Mouse (Mus musculus): ENCODE measurements around the gene Bcam. TPM values are rescaled to one million over a fixed set of nuclear protein-coding genes. Genes with fewer than 3 reads are reported as not detected.
A peak's percentile ranks its signal among the peaks of the same experiment; 100 is the strongest.

Gene Bcam
- total and polyA plus RNA-seq, 3 experiments = 190 to 240 (median 214) TPM

- H3K4me1 ChIP-seq (ENCODE audit: control insufficient read depth, insufficient read depth, low read length) = peaks cover 2% of the 10 kb centered on the region
- intact Hi-C loops (cut with DNase I) = no loop called here
- no peak overlapping the region for H3K27ac ChIP-seq
- no peaks in the 10 kb centered on the region for H3K79me2 ChIP-seq (replicated peaks; ENCODE audit: control insufficient read depth, insufficient read depth, low read length)
- no peak for TF ChIP-seq CTCF (IDR thresholded peaks at IDR 0.05)
- no peak for TF ChIP-seq POLR2A (IDR thresholded peaks at IDR 0.05; ENCODE audit: insufficient read depth, low read depth, low read length)
- no peak for TF ChIP-seq EP300 (IDR thresholded peaks at IDR 0.05; ENCODE audit: insufficient read depth, low read depth, low read length)
- WGBS = 71% methylated on average over 2 of the region's 2 CpGs
- H3K36me3 ChIP-seq (ENCODE audit: control insufficient read depth, insufficient read depth, low read length) = no peaks in the 10 kb centered on the region
- H3K9ac ChIP-seq (ENCODE audit: low read depth, low read length) = no peak overlapping the region
- no peak overlapping the region for H3K4me3 ChIP-seq
- H3K27me3 ChIP-seq (ENCODE audit: control insufficient read depth, insufficient read depth, low read length) = no peaks in the 10 kb centered on the region
- DNase-seq = no peak
Observed at GRCm38 (mm10) chr7:19716822-19717221, 54.0 kb downstream of the Bcam start.

GRCm38 (mm10) chr7:19716055-19716682 lies 54.6 kb downstream of the Bcam start:
- no peak for TF ChIP-seq CTCF (IDR thresholded peaks at IDR 0.05)
- TF ChIP-seq EP300 (IDR thresholded peaks at IDR 0.05; ENCODE audit: insufficient read depth, low read depth, low read length) = peak; percentile 29; the same call in 1 of the 2 replicates
- no peak for TF ChIP-seq POLR2A (IDR thresholded peaks at IDR 0.05; ENCODE audit: insufficient read depth, low read depth, low read length)
- H3K4me3 ChIP-seq = peak overlapping the region; percentile 64
- intact Hi-C loops (cut with DNase I) = no loop called here
- H3K27me3 ChIP-seq (ENCODE audit: control insufficient read depth, insufficient read depth, low read length) = no peaks in the 10 kb centered on the region
- H3K36me3 ChIP-seq (ENCODE audit: control insufficient read depth, insufficient read depth, low read length) = no peaks in the 10 kb centered on the region
- peaks cover 2% of the 10 kb centered on the region for H3K4me1 ChIP-seq (ENCODE audit: control insufficient read depth, insufficient read depth, low read length)
- H3K79me2 ChIP-seq (replicated peaks; ENCODE audit: control insufficient read depth, insufficient read depth, low read length) = no peaks in the 10 kb centered on the region
- peak overlapping the region; percentile 91 for H3K27ac ChIP-seq
- H3K9ac ChIP-seq (ENCODE audit: low read depth, low read length) = peak overlapping the region; percentile 7; the same call in 1 of the 2 replicates
- 4% methylated on average over 18 of the region's 18 CpGs for WGBS
- no peak for DNase-seq

GRCm38 (mm10) chr7:19715239-19716054 lies 55.4 kb downstream of the Bcam start, which contains the start of gene Tomm40:
Gene Tomm40, minus strand, starts transcription at chr7:19715438.
- TF ChIP-seq CTCF (IDR thresholded peaks at IDR 0.05) (no peak), POLR2A (IDR thresholded peaks at IDR 0.05; ENCODE audit: insufficient read depth, low read depth, low read length) (peak; percentile 71)
- intact Hi-C loops (cut with DNase I) = loop anchor here (1.0 kb wide), 1 partner anchor 34 kb away; no protein-coding TSS in a partner anchor

GRCm38 (mm10) chr7:19714836-19715235 lies 56.0 kb downstream of the Bcam start:
- Histone ChIP-seq H3K4me3 (peak overlapping the region; percentile 82), H3K9ac (ENCODE audit: low read depth, low read length) (peak overlapping the region; percentile 83), H3K4me1 (ENCODE audit: control insufficient read depth, insufficient read depth, low read length) (peaks cover 2% of the 10 kb centered on the region), H3K27ac (peak overlapping the region; percentile 84), H3K36me3 (ENCODE audit: control insufficient read depth, insufficient read depth, low read length) (no peaks in the 10 kb centered on the region), H3K27me3 (ENCODE audit: control insufficient read depth, insufficient read depth, low read length) (no peaks in the 10 kb centered on the region), H3K79me2 (replicated peaks; ENCODE audit: control insufficient read depth, insufficient read depth, low read length) (no peaks in the 10 kb centered on the region)
- intact Hi-C loops (cut with DNase I) = loop anchor here (1.0 kb wide), 1 partner anchor 34 kb away; no protein-coding TSS in a partner anchor
- DNase-seq = no peak
- no peak for TF ChIP-seq EP300 (IDR thresholded peaks at IDR 0.05; ENCODE audit: insufficient read depth, low read depth, low read length)
- TF ChIP-seq POLR2A (IDR thresholded peaks at IDR 0.05; ENCODE audit: insufficient read depth, low read depth, low read length) = no peak
- TF ChIP-seq CTCF (IDR thresholded peaks at IDR 0.05) = no peak
- under 1% methylated on average over 39 of the region's 39 CpGs for WGBS

More at GRCm38 (mm10) chr7:19715239-19716054, 55.4 kb downstream of the Bcam start, which contains the start of gene Tomm40:
- Histone ChIP-seq H3K27ac (peak within 1 kb of the TSS; percentile 91), H3K79me2 (replicated peaks; ENCODE audit: control insufficient read depth, insufficient read depth, low read length) (no peaks in the 10 kb centered on the region), H3K4me3 (peak within 1 kb of the TSS; percentile 82), H3K9ac (ENCODE audit: low read depth, low read length) (peak within 1 kb of the TSS; percentile 83), H3K4me1 (ENCODE audit: control insufficient read depth, insufficient read depth, low read length) (peaks cover 2% of the 10 kb centered on the region), H3K27me3 (ENCODE audit: control insufficient read depth, insufficient read depth, low read length) (no peaks in the 10 kb centered on the region), H3K36me3 (ENCODE audit: control insufficient read depth, insufficient read depth, low read length) (no peaks in the 10 kb centered on the region)
- under 1% methylated on average over 59 of the region's 59 CpGs for WGBS
- DNase-seq = peak; percentile 96 to 99

GRCm38 (mm10) chr7:19713598-19713997 lies 57.2 kb downstream of the Bcam start:
- H3K27ac ChIP-seq = no peak overlapping the region
- H3K36me3 ChIP-seq (ENCODE audit: control insufficient read depth, insufficient read depth, low read length) = no peaks in the 10 kb centered on the region
- H3K79me2 ChIP-seq (replicated peaks; ENCODE audit: control insufficient read depth, insufficient read depth, low read length) = no peaks in the 10 kb centered on the region
- 88% methylated on average over 9 of the region's 9 CpGs for WGBS
- peaks cover 2% of the 10 kb centered on the region for H3K4me1 ChIP-seq (ENCODE audit: control insufficient read depth, insufficient read depth, low read length)
- DNase-seq = no peak
- no peak overlapping the region for H3K9ac ChIP-seq (ENCODE audit: low read depth, low read length)
- no peak for TF ChIP-seq EP300 (IDR thresholded peaks at IDR 0.05; ENCODE audit: insufficient read depth, low read depth, low read length)
- H3K4me3 ChIP-seq = no peak overlapping the region
- no peaks in the 10 kb centered on the region for H3K27me3 ChIP-seq (ENCODE audit: control insufficient read depth, insufficient read depth, low read length)
- intact Hi-C loops (cut with DNase I) = loop anchor here (1.0 kb wide), 1 partner anchor 44 kb away; no protein-coding TSS in a partner anchor

Measured in heart, adult 2 months (tissue).